Mouse (Mus musculus) lung, postnatal 10 days (tissue): ENCODE measurements around the gene Tmf1.

Experiments used
- DNase-seq: peaks from one replicate; pipeline ENCODE4 v3.0.0; 2021

Gene Tmf1

GRCm38 (mm10) chr6:97104264-97104852 is 74.6 kb downstream of the Tmf1 start:
- peak; percentile 24 for DNase-seq
